Mouse (Mus musculus) megakaryocyte-erythroid progenitor cell, adult 5-6 weeks (primary cell): ENCODE data around the gene Mpp3. TPM values are rescaled to one million over a fixed set of nuclear protein-coding genes. Genes with fewer than 3 reads are reported as not detected.
A peak's percentile ranks its signal among the peaks of the same experiment; 100 is the strongest.

ENCODE experiments used
- ATAC-seq: replicated peaks from 2 replicates; pipeline ENCODE4 v1.8.0; 2016; ENCODE audit warnings: mild to moderate bottlenecking, inconsistent platforms; ENCODE audit not compliant: severe bottlenecking, poor library complexity, low FRiP score, low TSS enrichment
- total RNA-seq, 2 experiments: library from RNA; stranded (forward) in 1 of 2; stranded (reverse) in 1 of 2; fragments of 200-1000, 215-1000 nt in 1 of 2; fragments of >200 nt in 1 of 2; fragmentation: Nextera tagmentation in 1 of 2; gene quantifications; 2 replicates each; pipeline ENCODE4 v1.2.3; 2014 to 2017

Mpp3 gene
- total RNA-seq (2014; fragmentation: Nextera tagmentation) (not detected in 2 replicates), total RNA-seq (2017) (not detected in 2 replicates)

DNA sequence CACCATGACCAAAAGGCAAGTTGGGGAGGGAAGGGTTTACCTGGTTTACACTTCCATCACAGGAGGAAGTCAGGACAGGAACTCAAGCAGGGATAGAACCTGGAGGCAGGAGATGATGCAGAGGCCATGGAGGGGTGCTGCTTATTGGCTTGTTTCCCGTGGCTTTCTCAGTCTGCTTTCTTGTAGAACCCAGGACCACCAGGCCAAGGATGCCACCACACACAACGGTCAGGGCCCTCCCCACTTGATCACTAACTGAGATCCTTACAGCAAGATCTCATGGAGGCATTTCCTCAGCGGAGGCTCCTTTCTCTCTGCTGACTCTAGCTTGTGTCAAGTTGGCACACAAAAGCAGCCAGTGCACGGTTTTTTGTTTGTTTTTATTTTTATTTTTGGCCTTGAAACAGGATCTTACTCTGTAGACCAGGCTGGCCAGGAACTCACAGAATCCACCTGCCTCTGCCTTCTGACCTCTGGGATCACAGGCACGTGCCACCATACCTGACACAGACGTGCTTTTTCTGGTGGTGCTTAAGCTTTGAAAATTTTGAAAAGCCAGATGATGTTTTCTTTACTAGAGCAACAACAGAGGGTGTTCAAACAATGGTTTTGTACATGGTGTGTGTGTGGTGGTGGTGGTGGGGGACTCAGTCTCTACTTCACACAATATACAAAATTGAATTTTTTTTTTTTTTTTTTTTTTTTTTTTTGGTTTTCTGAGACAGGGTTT, at the start of gene Mpp3:
TSS of gene Mpp3 (minus strand) at position 375 of the 730 bp plus-strand sequence.
- ATAC-seq, result no peak

DNA sequence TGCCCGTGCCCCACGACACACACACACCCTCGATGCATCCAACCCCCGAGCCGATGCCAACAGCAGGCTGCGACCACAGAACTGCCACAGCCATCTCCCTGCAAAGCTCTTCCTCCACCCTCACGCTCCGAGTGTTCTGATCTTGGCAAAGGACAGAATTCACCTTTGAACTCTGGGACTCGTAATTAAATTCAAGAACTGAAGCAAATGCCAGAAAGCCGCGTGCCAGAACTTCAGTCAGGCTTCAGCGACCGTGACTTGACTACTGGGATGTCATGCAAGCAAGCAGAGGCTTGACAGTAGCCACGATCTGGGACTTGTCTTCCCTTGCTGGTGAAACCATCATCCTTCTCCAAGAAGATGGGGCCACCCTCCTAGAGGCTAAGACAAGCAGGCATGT, 45.5 kb upstream of the Mpp3 start:
- no peak for ATAC-seq

DNA sequence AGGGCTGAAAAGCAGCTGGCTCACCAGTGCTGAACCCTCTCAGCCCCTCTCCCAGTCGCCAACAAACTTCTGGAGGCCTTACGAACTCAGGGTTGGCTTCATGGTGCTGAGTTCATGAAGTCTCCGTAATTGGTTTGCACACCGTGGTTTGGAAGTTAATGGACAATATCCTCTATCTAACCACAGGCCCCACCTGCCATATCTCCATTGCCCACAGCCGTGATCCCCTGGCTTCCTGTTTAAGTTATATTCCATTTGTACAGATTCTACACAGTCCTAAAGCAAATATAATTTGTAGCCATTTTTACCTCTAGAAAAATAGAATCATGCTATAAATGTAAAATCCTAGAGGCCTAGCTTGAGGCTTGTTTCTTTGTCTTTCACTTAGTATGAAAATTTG, 44.5 kb upstream of the Mpp3 start:
- ATAC-seq, result no peak

GRCm38 (mm10) chr11:102070426-102070825, 42.2 kb upstream of the Mpp3 start:
- ATAC-seq, result no peak

DNA sequence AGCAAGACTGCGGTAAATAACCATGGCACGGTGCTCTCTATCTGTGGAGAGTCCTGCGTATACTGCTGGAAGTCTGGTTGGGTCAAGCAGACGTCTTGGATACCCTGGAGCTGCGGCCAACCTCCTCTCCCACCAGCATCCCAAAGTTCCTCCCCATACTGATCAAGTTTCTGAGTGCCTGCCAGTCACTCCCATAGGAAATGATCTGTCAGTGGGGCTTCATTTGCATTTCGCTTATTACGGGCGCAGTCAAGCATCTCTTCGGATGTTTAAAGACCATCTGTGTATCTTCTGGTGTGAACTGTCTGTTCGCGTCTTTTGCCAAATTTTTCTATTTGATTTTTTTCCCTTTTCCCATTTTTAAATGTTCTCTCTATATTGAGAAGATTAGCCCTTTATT, 41.4 kb upstream of the Mpp3 start:
- ATAC-seq, result no peak

DNA sequence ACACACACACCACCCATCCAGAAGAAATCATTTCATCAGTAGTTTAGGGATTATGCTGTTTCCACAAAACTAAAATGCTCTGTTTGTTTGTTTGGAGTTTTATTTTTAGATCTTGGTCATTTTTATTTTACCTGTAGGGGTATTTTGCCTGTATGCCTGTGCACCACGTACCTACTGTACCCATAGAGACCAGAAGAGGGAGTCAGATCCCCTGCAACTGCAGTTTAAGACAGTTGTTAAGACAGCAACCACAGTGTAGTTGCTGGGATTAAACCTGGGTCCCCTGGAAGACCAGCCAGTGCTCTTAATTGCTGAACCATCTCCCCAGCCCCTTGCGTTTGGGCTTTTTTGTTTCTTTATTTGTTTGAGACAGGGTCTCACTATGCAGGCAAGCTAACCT, 40.7 kb upstream of the Mpp3 start:
- no peak for ATAC-seq

GRCm38 (mm10) chr11:102063076-102063475, 34.8 kb upstream of the Mpp3 start:
- ATAC-seq, result no peak

GRCm38 (mm10) chr11:102061941-102062473, 33.7 kb upstream of the Mpp3 start:
- no peak for ATAC-seq

GRCm38 (mm10) chr11:102061236-102061940, 33.1 kb upstream of the Mpp3 start:
- ATAC-seq, result peak; percentile 63

DNA sequence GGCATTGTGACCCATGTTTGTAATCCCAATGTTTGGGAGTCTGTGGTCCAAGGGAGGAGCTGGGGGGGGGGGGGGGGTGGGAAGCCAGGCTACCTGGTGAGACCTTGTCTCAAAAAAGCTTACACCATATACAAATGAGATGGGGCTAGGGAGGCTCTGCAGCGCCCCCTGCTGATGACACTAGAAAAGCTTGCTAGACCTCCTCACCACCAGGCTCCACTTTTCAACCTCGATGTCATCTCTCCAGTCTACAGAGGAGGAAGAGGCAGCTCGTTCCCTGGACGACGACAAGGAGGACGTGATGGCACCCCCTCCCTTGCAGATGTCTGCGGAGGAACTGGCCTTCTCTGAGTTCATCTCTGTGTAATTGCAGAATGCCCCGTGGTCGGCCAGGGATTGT, 25.6 kb upstream of the Mpp3 start:
- ATAC-seq, result 0 out of 2 replicates have a peak, but pooled peaks have one; percentile 46

- ATAC-seq, result no peak
Measured at GRCm38 (mm10) chr11:102053183-102053582, 24.9 kb upstream of the Mpp3 start.

GRCm38 (mm10) chr11:102052697-102053096, 24.4 kb upstream of the Mpp3 start:
- no peak for ATAC-seq

DNA sequence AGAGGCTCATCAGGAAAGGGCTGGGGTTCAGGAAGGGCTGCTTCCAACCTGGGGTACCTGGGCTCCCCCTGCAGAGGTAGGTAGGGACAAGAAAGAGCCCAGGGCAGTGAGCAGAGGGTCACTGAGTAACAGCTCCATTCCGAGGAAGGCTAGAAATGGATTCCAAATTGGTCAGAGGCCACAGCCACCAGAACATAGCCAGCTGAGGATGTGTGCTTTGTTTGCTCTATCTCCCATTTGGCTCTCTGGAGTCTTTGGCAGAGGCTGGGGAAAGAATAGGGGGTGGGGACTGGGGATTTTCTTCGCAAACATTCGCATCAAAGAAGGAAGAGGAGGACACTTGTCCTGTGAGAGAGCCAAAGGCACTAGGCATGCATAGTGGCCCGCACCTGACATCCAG, 23.7 kb upstream of the Mpp3 start:
- no peak for ATAC-seq

- no peak for ATAC-seq
Measured at GRCm38 (mm10) chr11:102051541-102051940, 23.3 kb upstream of the Mpp3 start.

- ATAC-seq, result no peak
Measured at GRCm38 (mm10) chr11:102049875-102050482, 21.7 kb upstream of the Mpp3 start.

GRCm38 (mm10) chr11:102046607-102047006, 18.3 kb upstream of the Mpp3 start:
- no peak for ATAC-seq

DNA sequence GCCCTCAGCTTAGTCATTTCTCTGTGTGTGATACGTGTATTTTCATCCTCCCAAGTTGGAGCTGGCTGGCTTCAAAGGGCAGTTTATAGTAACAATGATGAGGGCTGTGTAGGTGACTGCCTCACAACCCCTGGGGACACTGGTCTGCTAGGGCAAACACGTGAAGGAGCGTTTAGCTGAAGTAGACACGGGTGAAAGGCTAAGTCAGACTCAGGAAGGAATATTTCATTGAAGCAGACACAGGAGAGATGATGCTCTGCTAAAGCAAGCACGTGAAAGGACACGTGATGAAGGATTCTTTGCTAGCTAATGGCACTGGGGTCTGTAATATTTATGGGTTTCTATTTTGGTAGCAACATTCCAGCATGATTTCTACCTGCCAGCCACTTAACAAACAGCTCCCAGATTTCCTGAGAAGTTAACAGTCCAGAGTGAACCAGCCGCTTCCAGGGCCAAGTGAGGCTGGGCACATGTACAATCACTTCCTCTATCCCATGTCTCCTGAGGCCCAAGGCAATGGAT, 16.5 kb upstream of the Mpp3 start:
- no peak for ATAC-seq

GRCm38 (mm10) chr11:102043381-102043780, 15.1 kb upstream of the Mpp3 start:
- no peak for ATAC-seq

GRCm38 (mm10) chr11:102042971-102043370, 14.7 kb upstream of the Mpp3 start:
- ATAC-seq, result no peak

DNA sequence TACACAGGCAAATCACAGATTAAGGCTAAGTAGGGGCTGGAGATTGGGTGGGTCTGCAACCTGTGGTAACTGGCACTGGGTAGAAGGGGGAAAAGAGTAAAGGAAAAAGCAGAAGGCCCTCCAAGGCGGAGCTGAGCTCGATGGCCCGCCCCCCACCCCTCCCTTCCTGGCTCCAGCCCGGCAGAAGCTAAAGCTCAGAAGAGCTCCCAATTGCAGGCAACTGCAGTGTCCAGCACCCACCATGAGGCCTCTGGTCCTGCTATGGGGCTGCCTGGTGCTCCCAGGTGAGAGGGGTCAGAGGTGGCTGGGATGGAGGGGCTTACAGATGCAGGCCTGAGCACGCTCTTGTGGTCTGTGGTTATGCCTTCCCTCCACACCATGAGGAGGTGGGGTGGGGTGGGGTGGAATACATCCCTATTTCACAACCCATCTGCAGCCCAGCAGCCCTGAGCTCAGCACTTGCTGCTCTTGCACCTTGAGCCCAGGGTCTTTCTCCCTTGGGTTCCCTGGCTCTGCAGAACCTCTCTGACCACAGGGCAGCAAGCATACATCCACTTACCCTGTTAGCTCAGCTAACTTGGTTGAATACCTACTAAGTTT, 13.2 kb upstream of the Mpp3 start, which contains the start of gene Cd300lg:
TSS of gene Cd300lg (plus strand) at position 160 of the 600 bp plus-strand sequence.
- no peak for ATAC-seq
